ENCODE assay signal across 16 mouse cellular contexts in the genomic region with DNA sequence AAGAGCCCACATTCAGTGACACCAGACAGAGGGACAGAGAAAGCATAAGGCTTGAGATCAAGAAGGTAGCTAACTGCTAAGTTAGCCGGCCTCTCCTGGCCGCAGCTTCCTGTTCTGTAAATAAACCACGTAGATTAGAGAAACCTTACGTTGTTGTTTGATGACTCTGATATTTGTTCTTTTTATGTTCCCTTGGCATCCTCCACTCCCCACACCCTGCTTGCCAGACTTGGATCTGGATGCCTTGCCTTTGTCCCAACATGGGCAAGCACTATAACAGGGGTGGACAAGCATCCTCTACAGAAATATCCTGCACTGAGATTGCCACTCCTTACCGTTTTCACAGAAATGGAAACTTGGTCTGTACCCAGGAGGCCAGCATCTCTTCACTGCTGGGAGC.
A peak's percentile ranks its signal among the peaks of the same experiment; 100 is the strongest.
DNase-seq lines count a peak whose midpoint lies in the region; ATAC-seq and TF ChIP-seq lines count a peak whose summit lies in the region.
"Had no signal": no experiment of that assay in that cellular context is flagged by ENCODE, and none has a peak within 500 bp of the region (broad histone marks: within the 10 kb centered on the region; RNA-seq: fewer than 3 reads in every experiment).

No protein-coding gene starts in this region.

- WGBS in heart, embryonic 15.5 days = 47% methylated on average over 5 of the region's 5 CpGs
- 83% methylated on average over 5 of the region's 5 CpGs for WGBS in embryonic facial prominence, embryonic 10.5 days
- WGBS in hindbrain, postnatal 0 days = 71% methylated on average over 5 of the region's 5 CpGs

- H3K36me3 ChIP-seq in heart, embryonic 15.5 days = no peaks in the 10 kb centered on the region
- no peaks in the 10 kb centered on the region for H3K36me3 ChIP-seq in embryonic facial prominence, embryonic 10.5 days (replicated peaks)
- H3K36me3 ChIP-seq in hindbrain, postnatal 0 days (ENCODE audit: insufficient read depth, low read length) = no peaks in the 10 kb centered on the region
- H3K36me3 ChIP-seq: hindbrain, embryonic 12.5 days; kidney, embryonic 15.5 days; liver, embryonic 13.5 days; midbrain, embryonic 10.5 days had no signal

- H3K4me3 ChIP-seq in heart, embryonic 15.5 days = no peak overlapping the region
- no peak overlapping the region for H3K4me3 ChIP-seq in embryonic facial prominence, embryonic 10.5 days
- H3K4me3 ChIP-seq in hindbrain, postnatal 0 days (ENCODE audit: low read length) = no peak overlapping the region
- H3K4me3 ChIP-seq: hindbrain, embryonic 12.5 days; kidney, embryonic 15.5 days; liver, embryonic 13.5 days; midbrain, embryonic 10.5 days had no signal

- no peak for ATAC-seq in heart, embryonic 15.5 days (replicated peaks; ENCODE audit: insufficient number of reproducible peaks, insufficient read depth, low FRiP score, low read depth)
- ATAC-seq in monocyte, adult 5-6 weeks (replicated peaks; ENCODE audit: insufficient number of reproducible peaks, low FRiP score, low TSS enrichment, poor library complexity, severe bottlenecking) = no peak
- no peak for ATAC-seq in hindbrain, postnatal 0 days

- no peak overlapping the region for H3K4me2 ChIP-seq in heart, embryonic 15.5 days
- no peak overlapping the region for H3K4me2 ChIP-seq in hindbrain, postnatal 0 days (ENCODE audit: low read depth, low read length)
- H3K4me2 ChIP-seq: hindbrain, embryonic 12.5 days; kidney, embryonic 15.5 days; liver, embryonic 13.5 days had no signal

- 0 out of 2 replicates have a peak overlapping the region, but pooled peaks have one; percentile 43 for H3K27ac ChIP-seq in heart, embryonic 15.5 days
- no peak overlapping the region for H3K27ac ChIP-seq in embryonic facial prominence, embryonic 10.5 days (replicated peaks)
- H3K27ac ChIP-seq in hindbrain, postnatal 0 days = no peak overlapping the region
- H3K27ac ChIP-seq: hindbrain, embryonic 12.5 days; kidney, embryonic 15.5 days; liver, embryonic 13.5 days; midbrain, embryonic 10.5 days had no signal

- no peak overlapping the region for H3K9ac ChIP-seq in heart, embryonic 15.5 days
- no peak overlapping the region for H3K9ac ChIP-seq in hindbrain, postnatal 0 days (replicated peaks; ENCODE audit: low read length)
- H3K9ac ChIP-seq: hindbrain, embryonic 12.5 days; kidney, embryonic 15.5 days; liver, embryonic 13.5 days had no signal

- H3K27me3 ChIP-seq in heart, embryonic 15.5 days = no peaks in the 10 kb centered on the region
- no peaks in the 10 kb centered on the region for H3K27me3 ChIP-seq in embryonic facial prominence, embryonic 10.5 days (replicated peaks; ENCODE audit: low read depth, poor library complexity, severe bottlenecking)
- no peaks in the 10 kb centered on the region for H3K27me3 ChIP-seq in hindbrain, postnatal 0 days (ENCODE audit: insufficient read depth, low read length)
- H3K27me3 ChIP-seq: CH12.LX; hindbrain, embryonic 12.5 days; kidney, embryonic 15.5 days had no signal

- no peak for TF ChIP-seq CTCF in hindbrain, postnatal 0 days (IDR thresholded peaks at IDR 0.05; ENCODE audit: low read depth)

- no peaks in the 10 kb centered on the region for H3K9me3 ChIP-seq in heart, embryonic 15.5 days (replicated peaks)
- H3K9me3 ChIP-seq in embryonic facial prominence, embryonic 10.5 days = no peaks in the 10 kb centered on the region
- H3K9me3 ChIP-seq in hindbrain, postnatal 0 days (ENCODE audit: low read length) = no peaks in the 10 kb centered on the region
- H3K9me3 ChIP-seq: hindbrain, embryonic 12.5 days; kidney, embryonic 15.5 days; liver, embryonic 13.5 days; midbrain, embryonic 10.5 days had no signal

- DNase-seq in heart, postnatal 4 days = no peak
- peak; percentile 86 for DNase-seq in CD4-positive, CD25-positive, alpha-beta regulatory T cell, adult 2 months (ENCODE audit: low read depth, low spot score)
- DNase-seq in embryonic facial prominence, embryonic 10.5 days (ENCODE audit: low spot score) = peak; percentile 4
- DNase-seq in lung, postnatal 25 days (ENCODE audit: low spot score) = peak; percentile 53
- no peak for DNase-seq in right cerebral cortex, postnatal 36 days (ENCODE audit: low spot score in 2 of 2)
- no peak for DNase-seq in hindbrain, postnatal 0 days (ENCODE audit: low spot score)
- DNase-seq: adrenal gland, adult 8-10 months; cerebellum, postnatal 25 days; liver, embryonic 13.5 days; spleen, adult 18-20 months had no signal

- H3K4me1 ChIP-seq in heart, embryonic 15.5 days (replicated peaks) = peaks cover 22% of the 10 kb centered on the region
- H3K4me1 ChIP-seq in embryonic facial prominence, embryonic 10.5 days = no peaks in the 10 kb centered on the region
- H3K4me1 ChIP-seq in hindbrain, postnatal 0 days (ENCODE audit: insufficient read depth, low read length) = no peaks in the 10 kb centered on the region
- H3K4me1 ChIP-seq: hindbrain, embryonic 12.5 days; liver, embryonic 13.5 days; midbrain, embryonic 10.5 days had no signal

Comparison
In these comparisons a context has a peak if more than half of its experiments do, and no peak if none do; other contexts are left out.
1. DNase-seq: peak in CD4-positive, CD25-positive, alpha-beta regulatory T cell, adult 2 months (single experiment), embryonic facial prominence, embryonic 10.5 days (single experiment) and lung, postnatal 25 days (single experiment); none in heart, postnatal 4 days (single experiment), right cerebral cortex, postnatal 36 days (0 of 2) and hindbrain, postnatal 0 days (single experiment).